ENCODE assay signal across 25 mouse cellular contexts in the genomic region with DNA sequence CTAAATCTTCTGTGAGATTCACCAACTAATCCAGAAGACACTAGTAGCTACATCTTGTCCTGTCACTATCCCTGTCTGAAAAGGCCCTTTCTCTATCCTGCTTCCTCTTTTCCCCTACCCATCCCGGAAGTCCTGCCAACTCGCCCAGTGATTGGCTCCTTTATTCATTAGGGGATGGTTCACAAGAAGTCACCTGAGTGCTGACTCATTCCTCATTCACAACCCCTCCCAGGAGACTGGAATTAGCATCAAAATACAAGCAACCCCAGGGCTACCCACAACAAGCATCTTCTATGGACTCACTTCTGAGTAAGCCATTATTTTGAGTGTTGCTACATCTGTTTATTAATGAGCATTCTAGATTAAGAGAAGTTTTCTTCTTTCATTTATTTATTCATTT.
DNase-seq lines count a peak whose midpoint lies in the region; TF ChIP-seq lines count a peak whose summit lies in the region.
"Had no signal": no experiment of that assay in that cellular context is flagged by ENCODE, and none has a peak within 500 bp of the region (broad histone marks: within the 10 kb centered on the region; RNA-seq: fewer than 3 reads in every experiment).

No protein-coding gene starts in this region.

- no peaks in the 10 kb centered on the region for H3K79me2 ChIP-seq in MEL (ENCODE audit: control insufficient read depth, insufficient read depth, low read length, poor library complexity)

- H3K9ac ChIP-seq in ES-Bruce4 (ENCODE audit: low read depth, poor library complexity, severe bottlenecking), result no peak overlapping the region
- no peak overlapping the region for H3K9ac ChIP-seq in MEL (ENCODE audit: control insufficient read depth, low read depth, low read length, poor library complexity, severe bottlenecking)
- H3K9ac ChIP-seq: embryonic facial prominence, embryonic 13.5 days; forebrain, embryonic 12.5 days; forebrain, embryonic 15.5 days; heart, embryonic 13.5 days; hindbrain, embryonic 14.5 days had no signal

- TF ChIP-seq POLR2A in ES-Bruce4 (IDR thresholded peaks at IDR 0.05; ENCODE audit: insufficient read depth, low read length), result no peak
- no peak for TF ChIP-seq POLR2A in MEL (IDR thresholded peaks at IDR 0.05; ENCODE audit: control insufficient read depth in 1 of 2, insufficient read depth in 1 of 2, low read depth in 1 of 2, low read length in 2 of 2, poor library complexity in 1 of 2)

- no peak overlapping the region for H3K4me3 ChIP-seq in ES-Bruce4 (ENCODE audit: low read depth, low read length)
- no peak overlapping the region for H3K4me3 ChIP-seq in MEL (ENCODE audit: control insufficient read depth in 1 of 2, insufficient read depth in 1 of 2, low read depth in 2 of 2, low read length in 2 of 2)
- H3K4me3 ChIP-seq in embryonic facial prominence, embryonic 10.5 days, result no peak overlapping the region
- H3K4me3 ChIP-seq: embryonic facial prominence, embryonic 13.5 days; erythroblast, embryonic 14.5 days; forebrain, embryonic 12.5 days; forebrain, embryonic 15.5 days; heart, adult 2 months; heart, embryonic 10.5 days; heart, embryonic 13.5 days had no signal

- TF ChIP-seq EP300 in ES-Bruce4 (IDR thresholded peaks at IDR 0.05; ENCODE audit: insufficient read depth, low read depth, low read length) (no peak), MEL (IDR thresholded peaks at IDR 0.05; ENCODE audit: low read depth in 1 of 2, low read length in 2 of 2) (no peak)

- no peak for TF ChIP-seq RAD21 in MEL (IDR thresholded peaks at IDR 0.05; ENCODE audit: low read depth, low read length)

- TF ChIP-seq CTCF in ES-Bruce4 (IDR thresholded peaks at IDR 0.05; ENCODE audit: low read depth, low read length), result no peak
- no peak for TF ChIP-seq CTCF in MEL (IDR thresholded peaks at IDR 0.05 in 2 of 3, conservative IDR thresholded peaks at IDR 0.05 in 1 of 3; ENCODE audit: control insufficient read depth in 1 of 3, insufficient read depth in 1 of 3, low read depth in 2 of 3, low read length in 3 of 3, poor library complexity in 1 of 3, severe bottlenecking in 1 of 3)

- DNase-seq in 3T3-L1 (ENCODE audit: low read depth, low spot score) (peak; percentile 64), MEL (ENCODE audit: low read depth, low spot score) (peak; percentile 8), ZHBTc4 (ENCODE audit: low read depth, low spot score) (peak; percentile 81), liver (no peak)
- no peak for DNase-seq in embryonic facial prominence, embryonic 10.5 days (ENCODE audit: low spot score)
- no peak for DNase-seq in right cerebral cortex, postnatal 36 days (ENCODE audit: low spot score in 2 of 2)
- DNase-seq: adrenal gland, adult 2 months; adrenal gland, postnatal 14 days; B cell, adult 2 months; cerebellum, adult 11 months; cerebellum, adult 2 months; cerebellum, adult 9-11 months; cerebellum, postnatal 25 days; gastrocnemius, postnatal 25 days; heart, adult 2 months; heart, postnatal 14 days; heart, postnatal 4 days had no signal

- H3K4me1 ChIP-seq in ES-Bruce4 (ENCODE audit: control insufficient read depth, insufficient read depth, low read length), result peaks cover 3% of the 10 kb centered on the region
- no peaks in the 10 kb centered on the region for H3K4me1 ChIP-seq in MEL (ENCODE audit: control insufficient read depth in 1 of 2, insufficient read depth in 2 of 2, low read length in 2 of 2)
- H3K4me1 ChIP-seq in embryonic facial prominence, embryonic 10.5 days, result no peaks in the 10 kb centered on the region
- H3K4me1 ChIP-seq: embryonic facial prominence, embryonic 13.5 days; forebrain, embryonic 12.5 days; forebrain, embryonic 15.5 days; heart, embryonic 10.5 days; heart, embryonic 13.5 days had no signal

- H3K27me3 ChIP-seq in ES-Bruce4 (ENCODE audit: control insufficient read depth, insufficient read depth, low read length, poor library complexity, severe bottlenecking) (no peaks in the 10 kb centered on the region), MEL (ENCODE audit: control insufficient read depth in 1 of 2, insufficient read depth in 2 of 2, low read length in 2 of 2) (no peaks in the 10 kb centered on the region)
- H3K27me3 ChIP-seq in embryonic facial prominence, embryonic 10.5 days (replicated peaks; ENCODE audit: low read depth, poor library complexity, severe bottlenecking), result no peaks in the 10 kb centered on the region
- H3K27me3 ChIP-seq: embryonic facial prominence, embryonic 13.5 days; forebrain, embryonic 12.5 days; forebrain, embryonic 15.5 days; heart, embryonic 13.5 days had no signal

- H3K36me3 ChIP-seq in ES-Bruce4 (ENCODE audit: control insufficient read depth, insufficient read depth, low read length, poor library complexity, severe bottlenecking), result no peaks in the 10 kb centered on the region
- H3K36me3 ChIP-seq in MEL (ENCODE audit: control insufficient read depth in 1 of 2, insufficient read depth in 2 of 2, low read length in 2 of 2), result no peaks in the 10 kb centered on the region
- no peaks in the 10 kb centered on the region for H3K36me3 ChIP-seq in embryonic facial prominence, embryonic 10.5 days (replicated peaks)
- H3K36me3 ChIP-seq: embryonic facial prominence, embryonic 13.5 days; forebrain, embryonic 12.5 days; forebrain, embryonic 15.5 days; heart, embryonic 10.5 days; heart, embryonic 13.5 days had no signal

- H3K9me3 ChIP-seq in ES-Bruce4 (replicated peaks; ENCODE audit: control insufficient read depth, insufficient read depth, low read length, poor library complexity, severe bottlenecking) (peaks cover 3% of the 10 kb centered on the region; the same call in 1 of the 2 replicates), MEL (replicated peaks; ENCODE audit: insufficient read depth, low read length) (no peaks in the 10 kb centered on the region)
- no peaks in the 10 kb centered on the region for H3K9me3 ChIP-seq in embryonic facial prominence, embryonic 10.5 days
- H3K9me3 ChIP-seq: embryonic facial prominence, embryonic 13.5 days; forebrain, embryonic 12.5 days; forebrain, embryonic 15.5 days; heart, embryonic 10.5 days; heart, embryonic 13.5 days had no signal

- H3K27ac ChIP-seq in ES-Bruce4 (ENCODE audit: insufficient read depth, low read length), result peak overlapping the region; percentile 54; the same call in 1 of the 2 replicates
- H3K27ac ChIP-seq in MEL (ENCODE audit: control insufficient read depth, low read depth, low read length), result no peak overlapping the region
- no peak overlapping the region for H3K27ac ChIP-seq in embryonic facial prominence, embryonic 10.5 days (replicated peaks)
- H3K27ac ChIP-seq: embryonic facial prominence, embryonic 13.5 days; forebrain, embryonic 12.5 days; forebrain, embryonic 15.5 days; heart, adult 2 months; heart, embryonic 10.5 days; heart, embryonic 13.5 days; hindbrain, embryonic 14.5 days had no signal

- 69% methylated on average over 2 of the region's 2 CpGs for WGBS in embryonic facial prominence, embryonic 10.5 days

TF ChIP-seq in MEL, 35 proteins besides CTCF, POLR2A, EP300 and RAD21:
- TF ChIP-seq MYC (IDR thresholded peaks at IDR 0.05; ENCODE audit: low read depth, low read length) (no peak), ZNF384 (IDR thresholded peaks at IDR 0.05; ENCODE audit: low read depth, low read length) (no peak), SIN3A (IDR thresholded peaks at IDR 0.05; ENCODE audit: low read length) (no peak), HCFC1 (IDR thresholded peaks at IDR 0.05; ENCODE audit: low read depth, low read length) (no peak), MAFK (IDR thresholded peaks at IDR 0.05; ENCODE audit: borderline replicate concordance, low read depth, low read length) (no peak), NELFE (IDR thresholded peaks at IDR 0.05; ENCODE audit: low read depth, low read length) (no peak), MAZ (IDR thresholded peaks at IDR 0.05; ENCODE audit: low read depth, low read length) (no peak), CHD1 (IDR thresholded peaks at IDR 0.05; ENCODE audit: low read depth, low read length) (no peak), USF2 (IDR thresholded peaks at IDR 0.05; ENCODE audit: borderline replicate concordance in 1 of 2, insufficient read depth in 1 of 2, low read depth in 1 of 2, low read length in 2 of 2) (no peak), MAX (IDR thresholded peaks at IDR 0.05; ENCODE audit: low read length) (no peak), ZMIZ1 (IDR thresholded peaks at IDR 0.05; ENCODE audit: low read depth, low read length) (no peak), GATA1 (IDR thresholded peaks at IDR 0.05; ENCODE audit: low read depth, low read length) (no peak), MEF2A (IDR thresholded peaks at IDR 0.05; ENCODE audit: extremely low read depth, insufficient replicate concordance, low read depth, low read length, poor library complexity, severe bottlenecking) (no peak), SMC3 (IDR thresholded peaks at IDR 0.05; ENCODE audit: low read depth, low read length) (no peak), UBTF (IDR thresholded peaks at IDR 0.05; ENCODE audit: borderline replicate concordance, insufficient read depth, low read depth, low read length) (no peak), ZKSCAN1 (IDR thresholded peaks at IDR 0.05; ENCODE audit: low read depth, low read length) (no peak)

Comparison
In these comparisons a context has a peak if more than half of its experiments do, and no peak if none do; other contexts are left out.
1. DNase-seq: peak in 3T3-L1 (single experiment), MEL (single experiment) and ZHBTc4 (single experiment); none in embryonic facial prominence, embryonic 10.5 days (single experiment), right cerebral cortex, postnatal 36 days (0 of 2) and liver (single experiment).